ENCODE assay signal across 26 mouse cellular contexts in the genomic region with DNA sequence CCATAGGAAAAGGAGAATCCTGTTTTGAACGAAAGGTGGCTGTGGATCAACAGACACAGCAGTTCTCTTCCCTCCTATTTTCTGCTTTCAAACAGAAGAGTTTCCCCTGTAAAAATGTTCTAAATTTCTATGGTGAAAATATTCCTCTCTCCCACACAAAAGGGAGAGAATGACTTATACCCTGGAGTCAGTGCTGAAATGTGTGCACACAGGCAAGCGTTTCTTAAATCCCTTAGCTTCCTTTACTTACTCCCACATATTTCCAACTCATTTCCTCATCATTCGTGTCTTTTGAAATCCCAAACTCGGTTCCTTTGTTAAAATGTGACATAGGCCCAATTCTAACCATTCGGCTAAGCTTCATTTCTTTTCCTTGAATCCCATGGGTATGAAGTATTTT.
DNase-seq lines count a peak whose midpoint lies in the region; ATAC-seq and TF ChIP-seq lines count a peak whose summit lies in the region.
"Had no signal": no experiment of that assay in that cellular context is flagged by ENCODE, and none has a peak within 500 bp of the region (broad histone marks: within the 10 kb centered on the region; RNA-seq: fewer than 3 reads in every experiment).

No protein-coding gene starts in this region.

- peak; percentile 99 for ATAC-seq in frontal cortex, adult (ENCODE audit: low TSS enrichment)
- ATAC-seq: activated CD4-positive, CD25-positive, alpha-beta regulatory T cell, adult 4 months; forebrain, embryonic 14.5 days; forebrain, postnatal 0 days; hindbrain, postnatal 0 days had no signal

- no peak for TF ChIP-seq CTCF in layer of hippocampus, adult 2 months (conservative IDR thresholded peaks at IDR 0.05)

- no peak for DNase-seq in frontal cortex, postnatal 14 days (ENCODE audit: low spot score in 2 of 2)
- DNase-seq in layer of hippocampus, adult 2 months (ENCODE audit: low spot score in 2 of 2) = no peak
- no peak for DNase-seq in layer of hippocampus, postnatal 36 days
- DNase-seq in left cerebral cortex, adult 9 months (ENCODE audit: low spot score in 2 of 2) = peak; percentile 5 to 16
- no peak for DNase-seq in left cerebral cortex, adult 8-10 months (ENCODE audit: low spot score in 2 of 2)
- DNase-seq in right cerebral cortex, adult 18-20 months = peak; percentile 6
- DNase-seq in right cerebral cortex, postnatal 25 days = no peak
- DNase-seq: adrenal gland, adult 8-10 months; adrenal gland, postnatal 25 days; cerebellum, adult 18-20 months; cerebellum, adult 9-10 months; cerebellum, postnatal 14 days; forebrain, postnatal 0 days; gastrocnemius, postnatal 25 days; heart, adult 18-20 months; heart, postnatal 14 days; heart, postnatal 4 days had no signal

- no peak overlapping the region for H3K4me3 ChIP-seq in layer of hippocampus, adult 2 months
- H3K4me3 ChIP-seq: embryonic facial prominence, embryonic 12.5 days; embryonic facial prominence, embryonic 15.5 days; heart, embryonic 10.5 days; heart, embryonic 13.5 days had no signal

- 0 out of 2 replicates have a peak overlapping the region, but pooled peaks have one; percentile 14 for H3K27ac ChIP-seq in layer of hippocampus, adult 2 months
- H3K27ac ChIP-seq: embryonic facial prominence, embryonic 12.5 days; embryonic facial prominence, embryonic 15.5 days; heart, embryonic 10.5 days; heart, embryonic 13.5 days; hindbrain, embryonic 14.5 days; hindbrain, postnatal 0 days had no signal

Comparison
In these comparisons a context has a peak if more than half of its experiments do, and no peak if none do; other contexts are left out.
1. DNase-seq: peak in left cerebral cortex, adult 9 months (2 of 2) and right cerebral cortex, adult 18-20 months (single experiment); none in frontal cortex, postnatal 14 days (0 of 2), layer of hippocampus, adult 2 months (0 of 2), layer of hippocampus, postnatal 36 days (0 of 2), left cerebral cortex, adult 8-10 months (0 of 2) and right cerebral cortex, postnatal 25 days (single experiment).